In genomic region chr11:109394758-109395157, GRCm38 (mm10) we compare ENCODE assay signal across 34 mouse cellular contexts. TPM values are rescaled to one million over a fixed set of nuclear protein-coding genes. Genes with fewer than 3 reads are reported as not detected.
DNase-seq lines count a peak whose midpoint lies in the region; ATAC-seq and TF ChIP-seq lines count a peak whose summit lies in the region.
"Had no signal": no experiment of that assay in that cellular context is flagged by ENCODE, and none has a peak within 500 bp of the region (broad histone marks: within the 10 kb centered on the region; RNA-seq: fewer than 3 reads in every experiment).

No protein-coding gene starts in this region.

- H3K36me3 ChIP-seq in kidney, embryonic 16.5 days (ENCODE audit: insufficient read depth, low read length): peaks cover 26% of the 10 kb centered on the region

- TF ChIP-seq CTCF in gastrocnemius, adult 2 months (IDR thresholded peaks at IDR 0.05): no peak
- no peak for TF ChIP-seq CTCF in layer of hippocampus, adult 2 months (conservative IDR thresholded peaks at IDR 0.05)

- H3K4me3 ChIP-seq in gastrocnemius, adult 2 months: no peak overlapping the region
- no peak overlapping the region for H3K4me3 ChIP-seq in layer of hippocampus, adult 2 months
- H3K4me3 ChIP-seq in kidney, embryonic 16.5 days (ENCODE audit: low read length): no peak overlapping the region
- H3K4me3 ChIP-seq: embryonic facial prominence, embryonic 13.5 days; forebrain, embryonic 10.5 days; forebrain, embryonic 15.5 days; heart, embryonic 13.5 days; limb, embryonic 10.5 days; limb, embryonic 15.5 days; liver, embryonic 13.5 days had no signal

- WGBS in kidney, embryonic 16.5 days: 46% methylated on average over 9 of the region's 9 CpGs

- peaks cover 4% of the 10 kb centered on the region for H3K4me1 ChIP-seq in kidney, embryonic 16.5 days (ENCODE audit: insufficient read depth, low read length)
- H3K4me1 ChIP-seq: embryonic facial prominence, embryonic 13.5 days; forebrain, embryonic 15.5 days; limb, embryonic 10.5 days had no signal

- no peak overlapping the region for H3K4me2 ChIP-seq in kidney, embryonic 16.5 days (replicated peaks; ENCODE audit: low read depth, low read length)
- H3K4me2 ChIP-seq: embryonic facial prominence, embryonic 13.5 days; forebrain, embryonic 15.5 days; heart, embryonic 13.5 days; hindbrain, embryonic 14.5 days; limb, embryonic 15.5 days; liver, embryonic 13.5 days had no signal

- ATAC-seq in kidney, embryonic 16.5 days (ENCODE audit: low FRiP score, low TSS enrichment): 0 out of 2 replicates have a peak, but pooled peaks have one; percentile 35
- ATAC-seq: forebrain, embryonic 15.5 days had no signal

- DNase-seq in gastrocnemius, adult 2 months: no peak
- no peak for DNase-seq in gastrocnemius, postnatal 4 days (ENCODE audit: low spot score in 2 of 2)
- no peak for DNase-seq in layer of hippocampus, adult 2 months (ENCODE audit: low spot score in 2 of 2)
- DNase-seq in layer of hippocampus, postnatal 10 days (ENCODE audit: low spot score in 2 of 2): no peak
- DNase-seq in kidney, postnatal 36 days: peak; percentile 49 to 68
- no peak for DNase-seq in cerebellum, adult 8-10 months
- DNase-seq in adipocyte (ENCODE audit: low spot score): no peak
- DNase-seq: B cell, adult 2 months; cerebellum, adult 11 months; cerebellum, postnatal 10 days; gastrocnemius, postnatal 10 days; heart, postnatal 10 days; liver, embryonic 13.5 days; lung, adult 2 months; lung, postnatal 10 days; midbrain, embryonic 14.5 days; right cerebral cortex, postnatal 25 days; thymus, postnatal 14 days had no signal

- intact Hi-C loops in gastrocnemius, adult 2 months (cut with DNase I): no loop called here

- H3K9ac ChIP-seq in kidney, embryonic 16.5 days (replicated peaks; ENCODE audit: low read length): no peak overlapping the region
- H3K9ac ChIP-seq: embryonic facial prominence, embryonic 13.5 days; forebrain, embryonic 15.5 days; heart, embryonic 13.5 days; hindbrain, embryonic 14.5 days; limb, embryonic 15.5 days; liver, embryonic 13.5 days had no signal

- no peaks in the 10 kb centered on the region for H3K9me3 ChIP-seq in kidney, embryonic 16.5 days (ENCODE audit: low read length)
- H3K9me3 ChIP-seq: embryonic facial prominence, embryonic 13.5 days; forebrain, embryonic 10.5 days; forebrain, embryonic 15.5 days; heart, embryonic 13.5 days; limb, embryonic 10.5 days; limb, embryonic 15.5 days; liver, embryonic 13.5 days had no signal

- H3K27ac ChIP-seq in gastrocnemius, adult 2 months: peak overlapping the region; percentile 28; the same call in 1 of the 2 replicates
- H3K27ac ChIP-seq in layer of hippocampus, adult 2 months: peak overlapping the region; percentile 64; the same call in 1 of the 2 replicates
- H3K27ac ChIP-seq in kidney, embryonic 16.5 days (ENCODE audit: low read length): no peak overlapping the region
- H3K27ac ChIP-seq: embryonic facial prominence, embryonic 13.5 days; forebrain, embryonic 10.5 days; forebrain, embryonic 15.5 days; heart, embryonic 13.5 days; hindbrain, embryonic 14.5 days; limb, embryonic 10.5 days; limb, embryonic 15.5 days; liver, embryonic 13.5 days; macrophage had no signal

- no peaks in the 10 kb centered on the region for H3K27me3 ChIP-seq in kidney, embryonic 16.5 days (ENCODE audit: insufficient read depth, low read length)
- H3K27me3 ChIP-seq: embryonic facial prominence, embryonic 13.5 days; forebrain, embryonic 15.5 days; heart, embryonic 13.5 days; limb, embryonic 15.5 days; liver, embryonic 13.5 days had no signal

RNA-seq across cellular contexts. Expression of gene 9930022D16Rik, which starts 19.0 kb away (rescaled TPM):
- total RNA-seq in gastrocnemius, adult 2 months (2021): not detected
- total RNA-seq in gastrocnemius, postnatal 4 days (2021): not detected
- not detected for total RNA-seq in layer of hippocampus, adult 2 months (2021)
- not detected for total RNA-seq in layer of hippocampus, postnatal 10 days (2021)
- polyA plus RNA-seq in kidney, embryonic 16.5 days (2015; fragmentation: Nextera tagmentation; extraction: Ambion mirVana): not detected in 2 replicates
- total RNA-seq: adrenal gland, postnatal 4 days; common myeloid progenitor, adult 5-6 weeks; gastrocnemius, postnatal 10 days; granulocyte monocyte progenitor cell, adult 5-6 weeks; heart, postnatal 10 days; left cerebral cortex, postnatal 10 days had no signal
- polyA plus RNA-seq: embryonic facial prominence, embryonic 13.5 days; forebrain, embryonic 10.5 days; forebrain, embryonic 15.5 days; heart, embryonic 13.5 days; hindbrain, embryonic 14.5 days; limb, embryonic 10.5 days; limb, embryonic 15.5 days; liver, embryonic 13.5 days; lung, adult 2 months; midbrain, embryonic 14.5 days; neural tube, embryonic 14.5 days; stomach, embryonic 16.5 days; urinary bladder, adult 2 months had no signal

RNA-seq across cellular contexts. Expression of gene Amz2, which starts 31.0 kb away (rescaled TPM):
- 10 to 100 TPM; 70.4 to 71.7 TPM for total RNA-seq in gastrocnemius, adult 2 months (2021)
- 10 to 100 TPM; 47.4 to 55.9 TPM for total RNA-seq in gastrocnemius, postnatal 4 days (2021)
- total RNA-seq in layer of hippocampus, adult 2 months (2021): 10 to 100 TPM; 54.7 to 64.7 TPM
- 100 to 1,000 TPM; 104 to 111 TPM for total RNA-seq in layer of hippocampus, postnatal 10 days (2021)
- polyA plus RNA-seq in kidney, embryonic 16.5 days (2015; fragmentation: Nextera tagmentation; extraction: Ambion mirVana): 42.7 and 45.7 TPM in 2 replicates

RNA-seq across cellular contexts. Expression of gene Gna13, which starts 32.1 kb away (rescaled TPM):
- 10 to 100 TPM; 25.6 to 27.8 TPM for total RNA-seq in gastrocnemius, adult 2 months (2021)
- 10 to 100 TPM; 47.3 to 54.5 TPM for total RNA-seq in gastrocnemius, postnatal 4 days (2021)
- total RNA-seq in layer of hippocampus, adult 2 months (2021): 10 to 100 TPM; 55.5 to 60.9 TPM
- 10 to 100 TPM; 58.9 to 61.5 TPM for total RNA-seq in layer of hippocampus, postnatal 10 days (2021)
- 22.0 and 24.1 TPM in 2 replicates for polyA plus RNA-seq in kidney, embryonic 16.5 days (2015; fragmentation: Nextera tagmentation; extraction: Ambion mirVana)

Comparison
In these comparisons a context has a peak if more than half of its experiments do, and no peak if none do; other contexts are left out.
1. DNase-seq: peak in kidney, postnatal 36 days (2 of 2); none in gastrocnemius, adult 2 months (single experiment), gastrocnemius, postnatal 4 days (0 of 2), layer of hippocampus, adult 2 months (0 of 2), layer of hippocampus, postnatal 10 days (0 of 2), cerebellum, adult 8-10 months (single experiment) and adipocyte (single experiment).